In genomic region chr14:46999321-47000025, GRCm38 (mm10) we compare ENCODE assay signal across 10 mouse cellular contexts.
DNase-seq lines count a peak whose midpoint lies in the region; ATAC-seq and TF ChIP-seq lines count a peak whose summit lies in the region.
"Had no signal": no experiment of that assay in that cellular context is flagged by ENCODE, and none has a peak within 500 bp of the region (broad histone marks: within the 10 kb centered on the region; RNA-seq: fewer than 3 reads in every experiment).

No protein-coding gene starts in this region.

- H3K27ac ChIP-seq in kidney, embryonic 15.5 days = no peak overlapping the region; the same call in 1 of the 2 replicates
- H3K27ac ChIP-seq in embryonic fibroblast, embryonic 13.5 days (ENCODE audit: insufficient read depth, low read length) = peak overlapping the region; percentile 87
- peak overlapping the region; percentile 69 for H3K27ac ChIP-seq in lung, embryonic 16.5 days (ENCODE audit: low read length)
- H3K27ac ChIP-seq in hindbrain, embryonic 10.5 days = no peak overlapping the region
- H3K27ac ChIP-seq: limb, embryonic 10.5 days had no signal

- H3K9ac ChIP-seq in kidney, embryonic 15.5 days = no peak overlapping the region
- no peak overlapping the region for H3K9ac ChIP-seq in lung, embryonic 16.5 days (ENCODE audit: low read length)

- no peak overlapping the region for H3K4me3 ChIP-seq in kidney, embryonic 15.5 days (replicated peaks)
- H3K4me3 ChIP-seq in embryonic fibroblast, embryonic 13.5 days (ENCODE audit: insufficient read depth, low read length) = no peak overlapping the region
- H3K4me3 ChIP-seq in lung, embryonic 16.5 days (ENCODE audit: low read length) = no peak overlapping the region
- no peak overlapping the region for H3K4me3 ChIP-seq in hindbrain, embryonic 10.5 days
- H3K4me3 ChIP-seq: limb, embryonic 10.5 days had no signal

- no peak for TF ChIP-seq POLR2A in embryonic fibroblast, embryonic 13.5 days (IDR thresholded peaks at IDR 0.05; ENCODE audit: low read depth, low read length)

- H3K9me3 ChIP-seq in kidney, embryonic 15.5 days (replicated peaks) = no peaks in the 10 kb centered on the region
- H3K9me3 ChIP-seq in lung, embryonic 16.5 days (ENCODE audit: control insufficient read depth, low read length) = no peaks in the 10 kb centered on the region
- no peaks in the 10 kb centered on the region for H3K9me3 ChIP-seq in hindbrain, embryonic 10.5 days
- H3K9me3 ChIP-seq: limb, embryonic 10.5 days had no signal

- TF ChIP-seq CTCF in embryonic fibroblast, embryonic 13.5 days (IDR thresholded peaks at IDR 0.05; ENCODE audit: borderline replicate concordance, insufficient read depth, low read length) = no peak

- H3K4me2 ChIP-seq in kidney, embryonic 15.5 days = no peak overlapping the region
- peak overlapping the region; percentile 17; the same call in 1 of the 2 replicates for H3K4me2 ChIP-seq in lung, embryonic 16.5 days (ENCODE audit: low read depth, low read length)

- no peaks in the 10 kb centered on the region for H3K36me3 ChIP-seq in kidney, embryonic 15.5 days
- H3K36me3 ChIP-seq in lung, embryonic 16.5 days (ENCODE audit: control insufficient read depth, insufficient read depth, low read length) = no peaks in the 10 kb centered on the region
- no peaks in the 10 kb centered on the region for H3K36me3 ChIP-seq in hindbrain, embryonic 10.5 days
- H3K36me3 ChIP-seq: limb, embryonic 10.5 days had no signal

- H3K27me3 ChIP-seq in kidney, embryonic 15.5 days = no peaks in the 10 kb centered on the region
- no peaks in the 10 kb centered on the region for H3K27me3 ChIP-seq in lung, embryonic 16.5 days (ENCODE audit: control insufficient read depth, insufficient read depth, low read depth, low read length)
- H3K27me3 ChIP-seq in hindbrain, embryonic 10.5 days (ENCODE audit: insufficient read depth, poor library complexity, severe bottlenecking) = no peaks in the 10 kb centered on the region

- DNase-seq in adrenal gland, adult 2 months = peak; percentile 55
- DNase-seq in adrenal gland, postnatal 14 days = no peak
- DNase-seq in kidney, adult 9 months = peak; percentile 26
- no peak for DNase-seq in right cerebral cortex, postnatal 25 days
- no peak for DNase-seq in hindbrain, embryonic 10.5 days (ENCODE audit: low spot score)
- DNase-seq: cerebellum, adult 8-10 months had no signal

- 0 out of 2 replicates have a peak, but pooled peaks cover 5% of the 10 kb centered on the region for H3K4me1 ChIP-seq in kidney, embryonic 15.5 days
- H3K4me1 ChIP-seq in embryonic fibroblast, embryonic 13.5 days (ENCODE audit: control insufficient read depth, insufficient read depth, low read length) = peaks cover 26% of the 10 kb centered on the region
- no peaks in the 10 kb centered on the region for H3K4me1 ChIP-seq in lung, embryonic 16.5 days (replicated peaks; ENCODE audit: control insufficient read depth, insufficient read depth, low read length)
- peaks cover 11% of the 10 kb centered on the region for H3K4me1 ChIP-seq in hindbrain, embryonic 10.5 days (replicated peaks)

- 46% methylated on average over 9 of the region's 9 CpGs for WGBS in kidney, embryonic 15.5 days
- WGBS in lung, embryonic 16.5 days = 44% methylated on average over 9 of the region's 9 CpGs
- 70% methylated on average over 9 of the region's 9 CpGs for WGBS in hindbrain, embryonic 10.5 days

- ATAC-seq in kidney, embryonic 15.5 days (replicated peaks; ENCODE audit: low FRiP score) = no peak
- peak; percentile 67 for ATAC-seq in lung, embryonic 16.5 days (ENCODE audit: low read depth)

Comparison
In these comparisons a context has a peak if more than half of its experiments do, and no peak if none do; other contexts are left out.
1. DNase-seq: peak in adrenal gland, adult 2 months (single experiment) and kidney, adult 9 months (single experiment); none in adrenal gland, postnatal 14 days (single experiment), right cerebral cortex, postnatal 25 days (single experiment) and hindbrain, embryonic 10.5 days (single experiment).
2. H3K27ac ChIP-seq: peak in embryonic fibroblast, embryonic 13.5 days (single experiment) and lung, embryonic 16.5 days (single experiment); none in kidney, embryonic 15.5 days (single experiment) and hindbrain, embryonic 10.5 days (single experiment).